Mouse (Mus musculus): ENCODE results near the gene Spred2. TPM values are rescaled to one million over a fixed set of nuclear protein-coding genes. Genes with fewer than 3 reads are reported as not detected.

Spred2 gene
- polyA plus RNA-seq, 1 experiment from 2014 or later: 5.0 TPM

GRCm38 (mm10) chr11:20007701-20008100, 83.5 kb downstream of the Spred2 start:
- no peak overlapping the region for H3K27ac ChIP-seq (ENCODE audit: low read length)
- peaks cover 18% of the 10 kb centered on the region for H3K36me3 ChIP-seq (ENCODE audit: control insufficient read depth, insufficient read depth, low read length)
- H3K9me3 ChIP-seq (replicated peaks; ENCODE audit: control insufficient read depth, low read length): no peaks in the 10 kb centered on the region
- no peak overlapping the region for H3K4me3 ChIP-seq (replicated peaks; ENCODE audit: low read length)
- H3K9ac ChIP-seq (ENCODE audit: low read length): no peak overlapping the region
- no peak overlapping the region for H3K4me2 ChIP-seq (ENCODE audit: low read depth, low read length)
- H3K4me1 ChIP-seq (ENCODE audit: control insufficient read depth, insufficient read depth, low read length): peaks cover 10% of the 10 kb centered on the region; the same call in 1 of the 2 replicates
- H3K27me3 ChIP-seq (ENCODE audit: control insufficient read depth, insufficient read depth, low read length): no peaks in the 10 kb centered on the region
- ATAC-seq (ENCODE audit: insufficient read depth, low FRiP score): no peak
- WGBS: 71% methylated on average over 6 of the region's 6 CpGs

- H3K4me1 ChIP-seq (ENCODE audit: control insufficient read depth, insufficient read depth, low read length): peaks cover 10% of the 10 kb centered on the region; the same call in 1 of the 2 replicates
- peak; percentile 44; the same call in 1 of the 2 replicates for ATAC-seq (ENCODE audit: insufficient read depth, low FRiP score)
- H3K4me2 ChIP-seq (ENCODE audit: low read depth, low read length): no peak overlapping the region
- H3K36me3 ChIP-seq (ENCODE audit: control insufficient read depth, insufficient read depth, low read length): peaks cover 15% of the 10 kb centered on the region
- no peak overlapping the region for H3K27ac ChIP-seq (ENCODE audit: low read length)
- no peak overlapping the region for H3K4me3 ChIP-seq (replicated peaks; ENCODE audit: low read length)
- no peaks in the 10 kb centered on the region for H3K27me3 ChIP-seq (ENCODE audit: control insufficient read depth, insufficient read depth, low read length)
- 36% methylated on average over 16 of the region's 16 CpGs for WGBS
- H3K9ac ChIP-seq (ENCODE audit: low read length): no peak overlapping the region
- no peaks in the 10 kb centered on the region for H3K9me3 ChIP-seq (replicated peaks; ENCODE audit: control insufficient read depth, low read length)
Observed at GRCm38 (mm10) chr11:20011210-20011978, 87.2 kb downstream of the Spred2 start.

- Histone ChIP-seq H3K9me3 (replicated peaks; ENCODE audit: control insufficient read depth, low read length) (peaks cover 16% of the 10 kb centered on the region), H3K4me1 (ENCODE audit: control insufficient read depth, insufficient read depth, low read length) (peaks cover 10% of the 10 kb centered on the region; the same call in 1 of the 2 replicates), H3K27ac (ENCODE audit: low read length) (no peak overlapping the region), H3K4me2 (ENCODE audit: low read depth, low read length) (no peak overlapping the region), H3K36me3 (ENCODE audit: control insufficient read depth, insufficient read depth, low read length) (peaks cover 24% of the 10 kb centered on the region), H3K4me3 (replicated peaks; ENCODE audit: low read length) (no peak overlapping the region), H3K27me3 (ENCODE audit: control insufficient read depth, insufficient read depth, low read length) (no peaks in the 10 kb centered on the region), H3K9ac (ENCODE audit: low read length) (no peak overlapping the region)
- ATAC-seq (ENCODE audit: insufficient read depth, low FRiP score): no peak
- WGBS: 93% methylated on average over 3 of the region's 3 CpGs
Observed at GRCm38 (mm10) chr11:20013366-20013765, 89.2 kb downstream of the Spred2 start.

GRCm38 (mm10) chr11:20017937-20018336, 93.8 kb downstream of the Spred2 start:
- no peak for ATAC-seq (ENCODE audit: insufficient read depth, low FRiP score)
- H3K36me3 ChIP-seq (ENCODE audit: control insufficient read depth, insufficient read depth, low read length): peaks cover 48% of the 10 kb centered on the region
- 85% methylated on average over 13 of the region's 13 CpGs for WGBS
- no peak overlapping the region; the same call in 1 of the 2 replicates for H3K27ac ChIP-seq (ENCODE audit: low read length)
- H3K9ac ChIP-seq (ENCODE audit: low read length): no peak overlapping the region
- H3K4me3 ChIP-seq (replicated peaks; ENCODE audit: low read length): no peak overlapping the region
- no peak overlapping the region for H3K4me2 ChIP-seq (ENCODE audit: low read depth, low read length)
- no peaks in the 10 kb centered on the region for H3K4me1 ChIP-seq (ENCODE audit: control insufficient read depth, insufficient read depth, low read length)
- H3K27me3 ChIP-seq (ENCODE audit: control insufficient read depth, insufficient read depth, low read length): no peaks in the 10 kb centered on the region
- H3K9me3 ChIP-seq (replicated peaks; ENCODE audit: control insufficient read depth, low read length): peaks cover 48% of the 10 kb centered on the region

- Histone ChIP-seq H3K4me3 (replicated peaks; ENCODE audit: low read length) (no peak overlapping the region), H3K4me1 (ENCODE audit: control insufficient read depth, insufficient read depth, low read length) (no peaks in the 10 kb centered on the region), H3K9me3 (replicated peaks; ENCODE audit: control insufficient read depth, low read length) (peaks cover 48% of the 10 kb centered on the region), H3K27ac (ENCODE audit: low read length) (no peak overlapping the region), H3K27me3 (ENCODE audit: control insufficient read depth, insufficient read depth, low read length) (no peaks in the 10 kb centered on the region), H3K9ac (ENCODE audit: low read length) (no peak overlapping the region), H3K36me3 (ENCODE audit: control insufficient read depth, insufficient read depth, low read length) (peaks cover 48% of the 10 kb centered on the region), H3K4me2 (ENCODE audit: low read depth, low read length) (no peak overlapping the region)
- WGBS: 97% methylated on average over 2 of the region's 2 CpGs
- no peak for ATAC-seq (ENCODE audit: insufficient read depth, low FRiP score)
Observed at GRCm38 (mm10) chr11:20018905-20019304, 94.7 kb downstream of the Spred2 start.

GRCm38 (mm10) chr11:20020720-20021119, 96.5 kb downstream of the Spred2 start:
- no peaks in the 10 kb centered on the region for H3K4me1 ChIP-seq (ENCODE audit: control insufficient read depth, insufficient read depth, low read length)
- no peak overlapping the region for H3K4me2 ChIP-seq (ENCODE audit: low read depth, low read length)
- no peak overlapping the region for H3K9ac ChIP-seq (ENCODE audit: low read length)
- H3K36me3 ChIP-seq (ENCODE audit: control insufficient read depth, insufficient read depth, low read length): peaks cover 47% of the 10 kb centered on the region
- ATAC-seq (ENCODE audit: insufficient read depth, low FRiP score): no peak
- H3K4me3 ChIP-seq (replicated peaks; ENCODE audit: low read length): no peak overlapping the region
- peaks cover 48% of the 10 kb centered on the region for H3K9me3 ChIP-seq (replicated peaks; ENCODE audit: control insufficient read depth, low read length)
- no peaks in the 10 kb centered on the region for H3K27me3 ChIP-seq (ENCODE audit: control insufficient read depth, insufficient read depth, low read length)
- WGBS: 98% methylated on average over 35 of the region's 35 CpGs
- H3K27ac ChIP-seq (ENCODE audit: low read length): no peak overlapping the region

- H3K4me3 ChIP-seq (replicated peaks; ENCODE audit: low read length): no peak overlapping the region
- peaks cover 38% of the 10 kb centered on the region for H3K9me3 ChIP-seq (replicated peaks; ENCODE audit: control insufficient read depth, low read length)
- H3K9ac ChIP-seq (ENCODE audit: low read length): no peak overlapping the region
- no peak overlapping the region for H3K4me2 ChIP-seq (ENCODE audit: low read depth, low read length)
- 86% methylated on average over 2 of the region's 2 CpGs for WGBS
- H3K27ac ChIP-seq (ENCODE audit: low read length): no peak overlapping the region
- peaks cover 47% of the 10 kb centered on the region for H3K36me3 ChIP-seq (ENCODE audit: control insufficient read depth, insufficient read depth, low read length)
- H3K27me3 ChIP-seq (ENCODE audit: control insufficient read depth, insufficient read depth, low read length): no peaks in the 10 kb centered on the region
- ATAC-seq (ENCODE audit: insufficient read depth, low FRiP score): no peak
- H3K4me1 ChIP-seq (ENCODE audit: control insufficient read depth, insufficient read depth, low read length): no peaks in the 10 kb centered on the region
Observed at GRCm38 (mm10) chr11:20022462-20022861, 98.3 kb downstream of the Spred2 start.

- peaks cover 36% of the 10 kb centered on the region for H3K9me3 ChIP-seq (replicated peaks; ENCODE audit: control insufficient read depth, low read length)
- ATAC-seq (ENCODE audit: insufficient read depth, low FRiP score): no peak
- no peak overlapping the region for H3K9ac ChIP-seq (ENCODE audit: low read length)
- H3K4me2 ChIP-seq (ENCODE audit: low read depth, low read length): no peak overlapping the region
- H3K4me1 ChIP-seq (ENCODE audit: control insufficient read depth, insufficient read depth, low read length): no peaks in the 10 kb centered on the region
- H3K36me3 ChIP-seq (ENCODE audit: control insufficient read depth, insufficient read depth, low read length): peaks cover 42% of the 10 kb centered on the region
- no peaks in the 10 kb centered on the region for H3K27me3 ChIP-seq (ENCODE audit: control insufficient read depth, insufficient read depth, low read length)
- H3K27ac ChIP-seq (ENCODE audit: low read length): no peak overlapping the region
- 94% methylated on average over 14 of the region's 14 CpGs for WGBS
- no peak overlapping the region for H3K4me3 ChIP-seq (replicated peaks; ENCODE audit: low read length)
Observed at GRCm38 (mm10) chr11:20022911-20023482, 98.8 kb downstream of the Spred2 start.

GRCm38 (mm10) chr11:20025899-20026298, 101.7 kb downstream of the Spred2 start:
- H3K27me3 ChIP-seq (ENCODE audit: control insufficient read depth, insufficient read depth, low read length): no peaks in the 10 kb centered on the region

More at GRCm38 (mm10) chr11:20025899-20026298, 101.7 kb downstream of the Spred2 start:
- WGBS: 66% methylated on average over 11 of the region's 11 CpGs
- ATAC-seq (ENCODE audit: insufficient read depth, low FRiP score): no peak
- no peak overlapping the region for H3K4me3 ChIP-seq (replicated peaks; ENCODE audit: low read length)
- no peaks in the 10 kb centered on the region for H3K4me1 ChIP-seq (ENCODE audit: control insufficient read depth, insufficient read depth, low read length)
- H3K36me3 ChIP-seq (ENCODE audit: control insufficient read depth, insufficient read depth, low read length): peaks cover 13% of the 10 kb centered on the region
- no peak overlapping the region for H3K4me2 ChIP-seq (ENCODE audit: low read depth, low read length)
- H3K9ac ChIP-seq (ENCODE audit: low read length): no peak overlapping the region
- H3K27ac ChIP-seq (ENCODE audit: low read length): no peak overlapping the region
- H3K9me3 ChIP-seq (replicated peaks; ENCODE audit: control insufficient read depth, low read length): peaks cover 8% of the 10 kb centered on the region

Data from stomach, embryonic 16.5 days (tissue).